Mouse (Mus musculus) left cerebral cortex, adult 2 months (tissue): ENCODE measurements at regions not wholly inside any gene's neighbourhood (a gene's known extent, or its start where the extent isn't known, plus 50 kb on each side); places are given as distances from the start of the nearest gene placed in this dataset.
"Not testable (repeated sequence)": the region's sequence is repeated elsewhere in the genome, so short reads cannot be mapped to it uniquely, and the experiment has no call there.

ENCODE experiments used
- DNase-seq, 2 experiments: peaks; one replicate each; pipeline ENCODE4 v3.0.0; 2021 to 2022; ENCODE audit warnings: low spot score in 2 of 2, mixed read lengths in 1 of 2; ENCODE audit errors: extremely low spot score in 1 of 2
- H3K27ac ChIP-seq: fragments of 200-600 bp; 2 replicates; pipeline ENCODE4 v1.8.1; 2022
- H3K4me3 ChIP-seq: fragments of 200-600 bp; 2 replicates; pipeline ENCODE4 v1.8.1; 2022
- CTCF ChIP-seq: fragments of 200-600 bp; IDR thresholded peaks from 2 replicates; pipeline ENCODE4 v1.8.1; 2022; ENCODE audit warnings: antibody characterized with exemption, mild to moderate bottlenecking, moderate library complexity
- intact Hi-C: fragments of 180-260 bp; cut with DNase I; formaldehyde crosslinking; loops from one replicate; pipeline ENCODE4 v1.15.1; 2025

GRCm38 (mm10) chr15:59720149-59720548, 296.3 kb downstream of the 4933412E24Rik start:
- H3K4me3 ChIP-seq, result no peak overlapping the region
- H3K27ac ChIP-seq, result no peak overlapping the region
- DNase-seq, result no peak
- no peak for TF ChIP-seq CTCF
- intact Hi-C loops, result no loop called here

- not testable (repeated sequence) for H3K4me3 ChIP-seq, H3K27ac ChIP-seq, DNase-seq
- intact Hi-C loops, result loop anchor here (10.0 kb wide), 1 partner anchor 1915 kb away; no protein-coding TSS in a partner anchor
These were observed 296.9 kb downstream of the 4933412E24Rik start for GRCm38 (mm10) chr15:59719383-59720128.

- intact Hi-C loops, result loop anchor here (10.0 kb wide), 1 partner anchor 1918 kb away; no protein-coding TSS in a partner anchor
- no peak for DNase-seq
- TF ChIP-seq CTCF, result no peak
- Histone ChIP-seq H3K27ac (no peak overlapping the region), H3K4me3 (no peak overlapping the region)
These were observed 299.5 kb downstream of the 4933412E24Rik start for GRCm38 (mm10) chr15:59716872-59717271.

- Histone ChIP-seq H3K4me3 (no peak overlapping the region), H3K27ac (no peak overlapping the region)
- no peak for DNase-seq
- intact Hi-C loops, result loop anchor here (10.0 kb wide), 1 partner anchor 1919 kb away; no protein-coding TSS in a partner anchor
- TF ChIP-seq CTCF, result no peak
These were observed 300.5 kb downstream of the 4933412E24Rik start for GRCm38 (mm10) chr15:59715951-59716350.

GRCm38 (mm10) chr15:59713965-59714739, 302.3 kb downstream of the 4933412E24Rik start:
- no peak for TF ChIP-seq CTCF
- DNase-seq, result no peak
- Histone ChIP-seq H3K27ac (no peak overlapping the region), H3K4me3 (no peak overlapping the region)
- intact Hi-C loops, result loop anchor here (10.0 kb wide), 1 partner anchor 1921 kb away; no protein-coding TSS in a partner anchor

- intact Hi-C loops, result loop anchor here (10.0 kb wide), 1 partner anchor 1923 kb away; no protein-coding TSS in a partner anchor
- TF ChIP-seq CTCF, result no peak
- no peak for DNase-seq
- Histone ChIP-seq H3K4me3 (no peak overlapping the region), H3K27ac (no peak overlapping the region)
These were observed 304.2 kb downstream of the 4933412E24Rik start for GRCm38 (mm10) chr15:59712077-59712752.

GRCm38 (mm10) chr15:59709925-59710324, 306.5 kb downstream of the 4933412E24Rik start:
- Histone ChIP-seq H3K4me3 (no peak overlapping the region), H3K27ac (no peak overlapping the region)
- intact Hi-C loops, result loop anchor here (10.0 kb wide), 1 partner anchor 1925 kb away; no protein-coding TSS in a partner anchor
- TF ChIP-seq CTCF, result no peak
- no peak for DNase-seq

GRCm38 (mm10) chr15:59708402-59708801, 308.0 kb downstream of the 4933412E24Rik start:
- intact Hi-C loops, result no loop called here
- TF ChIP-seq CTCF, result no peak
- Histone ChIP-seq H3K27ac (no peak overlapping the region), H3K4me3 (no peak overlapping the region)
- no peak for DNase-seq

- intact Hi-C loops, result no loop called here
- no peak for DNase-seq
- H3K4me3 ChIP-seq, result no peak overlapping the region
- no peak for TF ChIP-seq CTCF
- no peak overlapping the region for H3K27ac ChIP-seq
These were observed 309.3 kb downstream of the 4933412E24Rik start for GRCm38 (mm10) chr15:59707081-59707480.
